Mouse (Mus musculus): ENCODE measurements around the gene Pced1b.
"Not testable (repeated sequence)": the region's sequence is repeated elsewhere in the genome, so short reads cannot be mapped to it uniquely, and the experiment has no call there.

Gene Pced1b

GRCm38 (mm10) chr15:97246911-97247790 is at the start of gene Pced1b, which contains the start of gene Amigo2:
Gene Pced1b (plus strand): TSS chr15:97247107.
Gene Amigo2 (minus strand): TSS chr15:97247287.
- peak; percentile 29 to 33 for DNase-seq (ENCODE audit: low read depth in 2 of 2, low spot score in 2 of 2)

- DNase-seq (ENCODE audit: low read depth in 2 of 2, low spot score in 2 of 2), result no peak
These were observed 42.0 kb upstream of the Pced1b start for GRCm38 (mm10) chr15:97204889-97205288.

GRCm38 (mm10) chr15:97205776-97206175 is 41.1 kb upstream of the Pced1b start:
- no peak for DNase-seq (ENCODE audit: low read depth in 2 of 2, low spot score in 2 of 2)

GRCm38 (mm10) chr15:97206506-97206905 is 40.4 kb upstream of the Pced1b start:
- no peak for DNase-seq (ENCODE audit: low read depth in 2 of 2, low spot score in 2 of 2)

- DNase-seq (ENCODE audit: low read depth in 2 of 2, low spot score in 2 of 2), result not testable (repeated sequence)
These were observed 37.2 kb upstream of the Pced1b start for GRCm38 (mm10) chr15:97209754-97210153.

GRCm38 (mm10) chr15:97212501-97213477 is 34.1 kb upstream of the Pced1b start:
- no peak for DNase-seq (ENCODE audit: low read depth in 2 of 2, low spot score in 2 of 2)

GRCm38 (mm10) chr15:97216843-97217242 is 30.1 kb upstream of the Pced1b start:
- DNase-seq (ENCODE audit: low read depth in 2 of 2, low spot score in 2 of 2), result no peak

GRCm38 (mm10) chr15:97223431-97223830 is 23.5 kb upstream of the Pced1b start:
- DNase-seq (ENCODE audit: low read depth in 2 of 2, low spot score in 2 of 2), result no peak

GRCm38 (mm10) chr15:97224003-97224402 is 22.9 kb upstream of the Pced1b start:
- no peak for DNase-seq (ENCODE audit: low read depth in 2 of 2, low spot score in 2 of 2)

- no peak for DNase-seq (ENCODE audit: low read depth in 2 of 2, low spot score in 2 of 2)
These were observed 17.3 kb upstream of the Pced1b start for GRCm38 (mm10) chr15:97229494-97230077.

- DNase-seq (ENCODE audit: low read depth in 2 of 2, low spot score in 2 of 2), result no peak
These were observed 12.8 kb upstream of the Pced1b start for GRCm38 (mm10) chr15:97234076-97234475.

GRCm38 (mm10) chr15:97235183-97235582 is 11.7 kb upstream of the Pced1b start:
- peak; percentile 60 to 66 for DNase-seq (ENCODE audit: low read depth in 2 of 2, low spot score in 2 of 2)

- DNase-seq (ENCODE audit: low read depth in 2 of 2, low spot score in 2 of 2), result peak; percentile 57 to 63
These were observed 10.0 kb upstream of the Pced1b start for GRCm38 (mm10) chr15:97236943-97237342.

- DNase-seq (ENCODE audit: low read depth in 2 of 2, low spot score in 2 of 2), result no peak
These were observed 1.5 kb upstream of the Pced1b start for GRCm38 (mm10) chr15:97245392-97245791.

- no peak for DNase-seq (ENCODE audit: low read depth in 2 of 2, low spot score in 2 of 2)
These were observed 651 bp upstream of the Pced1b start for GRCm38 (mm10) chr15:97246256-97246655.

- peak; percentile 26 to 35 for DNase-seq (ENCODE audit: low read depth in 2 of 2, low spot score in 2 of 2)
These were observed 869 bp downstream of the Pced1b start for GRCm38 (mm10) chr15:97247791-97248161.

- peak in 1 of 2 experiments; percentile 35 for DNase-seq (ENCODE audit: low read depth in 2 of 2, low spot score in 2 of 2)
These were observed 1.4 kb downstream of the Pced1b start for GRCm38 (mm10) chr15:97248296-97248695.

- no peak for DNase-seq (ENCODE audit: low read depth in 2 of 2, low spot score in 2 of 2)
These were observed 2.4 kb downstream of the Pced1b start for GRCm38 (mm10) chr15:97249322-97249721.

GRCm38 (mm10) chr15:97252493-97253034 is 5.7 kb downstream of the Pced1b start:
- DNase-seq (ENCODE audit: low read depth in 2 of 2, low spot score in 2 of 2), result peak; percentile 30 to 56

GRCm38 (mm10) chr15:97254375-97254774 is 7.5 kb downstream of the Pced1b start:
- no peak for DNase-seq (ENCODE audit: low read depth in 2 of 2, low spot score in 2 of 2)

- DNase-seq (ENCODE audit: low read depth in 2 of 2, low spot score in 2 of 2), result no peak
These were observed 8.9 kb downstream of the Pced1b start for GRCm38 (mm10) chr15:97255800-97256199.

All from CD8-positive naive resting alpha-beta T cell, adult 2 months (primary cell).